Mouse (Mus musculus) spleen, adult 2 months (tissue): ENCODE results near the gene Ndufs5.

Experiments
- CTCF ChIP-seq: fragments of 200-500 bp; IDR thresholded peaks from 2 replicates; pipeline ENCODE4 v1.5.1; 2011; ENCODE audit warnings: mild to moderate bottlenecking, inconsistent platforms; ENCODE audit not compliant: insufficient read depth, insufficient read length, insufficient replicate concordance; ENCODE audit errors: extremely low read depth
- POLR2A ChIP-seq: fragments of 200-500 bp; IDR thresholded peaks from 2 replicates; pipeline ENCODE4 v1.6.1; 2011; ENCODE audit warnings: low read depth, low read length, inconsistent platforms

GRCm38 (mm10) chr4:123758306-123758705 lies 40.3 kb upstream of the Ndufs5 start:
- TF ChIP-seq CTCF = no peak
- no peak for TF ChIP-seq POLR2A
